ENCODE assay signal across 8 mouse cellular contexts in genomic region chr6:118592662-118593376, GRCm38 (mm10). TPM values are rescaled to one million over a fixed set of nuclear protein-coding genes. Genes with fewer than 3 reads are reported as not detected.
DNase-seq lines count a peak whose midpoint lies in the region; ATAC-seq and TF ChIP-seq lines count a peak whose summit lies in the region.

No protein-coding gene starts in this region.

- no peak for TF ChIP-seq EP300 in heart, adult 2 months (IDR thresholded peaks at IDR 0.05; ENCODE audit: insufficient read depth, low read depth, low read length)

- no peak for DNase-seq in heart, adult 2 months
- peak; percentile 7 for DNase-seq in ZHBTc4 (ENCODE audit: low read depth, low spot score)
- DNase-seq in layer of hippocampus, postnatal 25 days (ENCODE audit: extremely low spot score in 1 of 2, low spot score in 1 of 2), result no peak
- no peak for DNase-seq in cerebellum, adult 9-11 months

- no peak for ATAC-seq in heart, embryonic 15.5 days (replicated peaks; ENCODE audit: insufficient number of reproducible peaks, insufficient read depth, low FRiP score, low read depth)
- ATAC-seq in hindbrain, embryonic 13.5 days (ENCODE audit: low FRiP score), result no peak
- ATAC-seq in midbrain, embryonic 13.5 days, result peak; percentile 1; the same call in 1 of the 2 replicates
- no peak for ATAC-seq in frontal cortex, adult (ENCODE audit: low TSS enrichment)

- H3K79me2 ChIP-seq in heart, adult 2 months (replicated peaks; ENCODE audit: control insufficient read depth, insufficient read depth, low read length), result no peaks in the 10 kb centered on the region

- peaks cover 13% of the 10 kb centered on the region; the same call in 1 of the 2 replicates for H3K27me3 ChIP-seq in heart, embryonic 15.5 days
- H3K27me3 ChIP-seq in heart, adult 2 months (ENCODE audit: control insufficient read depth, insufficient read depth, low read length), result peaks cover 2% of the 10 kb centered on the region; the same call in 1 of the 2 replicates
- H3K27me3 ChIP-seq in hindbrain, embryonic 13.5 days, result peaks cover 44% of the 10 kb centered on the region
- H3K27me3 ChIP-seq in midbrain, embryonic 13.5 days, result peaks cover 23% of the 10 kb centered on the region

- no peak overlapping the region for H3K9ac ChIP-seq in heart, embryonic 15.5 days
- H3K9ac ChIP-seq in heart, adult 2 months (ENCODE audit: low read depth, low read length), result no peak overlapping the region
- peak overlapping the region; percentile 62 for H3K9ac ChIP-seq in hindbrain, embryonic 13.5 days
- peak overlapping the region; percentile 44 for H3K9ac ChIP-seq in midbrain, embryonic 13.5 days (replicated peaks)

- peak overlapping the region; percentile 61 for H3K4me2 ChIP-seq in heart, embryonic 15.5 days
- H3K4me2 ChIP-seq in hindbrain, embryonic 13.5 days, result peak overlapping the region; percentile 58
- peak overlapping the region; percentile 75 for H3K4me2 ChIP-seq in midbrain, embryonic 13.5 days (replicated peaks)

- no peak for TF ChIP-seq CTCF in heart, adult 2 months (IDR thresholded peaks at IDR 0.05)

- TF ChIP-seq POLR2A in heart, adult 2 months (IDR thresholded peaks at IDR 0.05; ENCODE audit: insufficient read depth, low read depth, low read length), result no peak

- 61% methylated on average over 21 of the region's 21 CpGs for WGBS in heart, embryonic 15.5 days
- 57% methylated on average over 21 of the region's 21 CpGs for WGBS in heart, adult 2 months
- WGBS in hindbrain, embryonic 13.5 days, result 20% methylated on average over 21 of the region's 21 CpGs
- WGBS in midbrain, embryonic 13.5 days, result 14% methylated on average over 21 of the region's 21 CpGs

- H3K4me3 ChIP-seq in heart, embryonic 15.5 days, result peak overlapping the region; percentile 38
- no peak overlapping the region for H3K4me3 ChIP-seq in heart, adult 2 months
- peak overlapping the region; percentile 34 for H3K4me3 ChIP-seq in hindbrain, embryonic 13.5 days
- peak overlapping the region; percentile 41 for H3K4me3 ChIP-seq in midbrain, embryonic 13.5 days (replicated peaks)

- H3K27ac ChIP-seq in heart, embryonic 15.5 days, result no peak overlapping the region
- H3K27ac ChIP-seq in heart, adult 2 months, result no peak overlapping the region
- H3K27ac ChIP-seq in hindbrain, embryonic 13.5 days, result no peak overlapping the region
- no peak overlapping the region for H3K27ac ChIP-seq in midbrain, embryonic 13.5 days

- peaks cover 13% of the 10 kb centered on the region for H3K4me1 ChIP-seq in heart, embryonic 15.5 days (replicated peaks)
- H3K4me1 ChIP-seq in heart, adult 2 months (ENCODE audit: control insufficient read depth, insufficient read depth, low read length), result no peaks in the 10 kb centered on the region
- H3K4me1 ChIP-seq in hindbrain, embryonic 13.5 days (replicated peaks), result peaks cover 29% of the 10 kb centered on the region
- peaks cover 22% of the 10 kb centered on the region for H3K4me1 ChIP-seq in midbrain, embryonic 13.5 days (replicated peaks)

- intact Hi-C loops in heart, adult 2 months (cut with DNase I), result no loop called here

- no peaks in the 10 kb centered on the region for H3K9me3 ChIP-seq in heart, embryonic 15.5 days (replicated peaks)
- H3K9me3 ChIP-seq in hindbrain, embryonic 13.5 days, result no peaks in the 10 kb centered on the region
- no peaks in the 10 kb centered on the region for H3K9me3 ChIP-seq in midbrain, embryonic 13.5 days

- H3K36me3 ChIP-seq in heart, embryonic 15.5 days, result peaks cover 40% of the 10 kb centered on the region
- no peaks in the 10 kb centered on the region for H3K36me3 ChIP-seq in heart, adult 2 months (ENCODE audit: control insufficient read depth, insufficient read depth, low read length)
- H3K36me3 ChIP-seq in hindbrain, embryonic 13.5 days, result peaks cover 25% of the 10 kb centered on the region
- H3K36me3 ChIP-seq in midbrain, embryonic 13.5 days, result peaks cover 20% of the 10 kb centered on the region

RNA-seq across cellular contexts. Expression of gene Ankrd26, which starts 30.8 kb away (rescaled TPM):
- 6.2 and 7.1 TPM in 2 replicates for polyA plus RNA-seq in heart, embryonic 15.5 days (2015; fragmentation: Nextera tagmentation; extraction: Ambion mirVana)
- 1 to 10 TPM; 1.7 to 2.2 TPM for total RNA-seq in heart, adult 2 months (2021)
- polyA plus RNA-seq in heart, adult 2 months (2012; rRNA removed), result 0.49 and 0.79 TPM in 2 replicates
- polyA plus RNA-seq in hindbrain, embryonic 13.5 days (2015; fragmentation: Nextera tagmentation; extraction: Ambion mirVana), result 15.3 and 18.0 TPM in 2 replicates
- 17.5 and 19.9 TPM in 2 replicates for polyA plus RNA-seq in midbrain, embryonic 13.5 days (2015; fragmentation: Nextera tagmentation; extraction: Ambion mirVana)
- 1 to 10 TPM; 8.2 to 8.5 TPM for total RNA-seq in layer of hippocampus, postnatal 25 days (2021)

Comparison
In these comparisons a context has a peak if more than half of its experiments do, and no peak if none do; other contexts are left out.
1. H3K9ac ChIP-seq: peak in hindbrain, embryonic 13.5 days (single experiment) and midbrain, embryonic 13.5 days (single experiment); none in heart, embryonic 15.5 days (single experiment) and heart, adult 2 months (single experiment).
2. Peak in every context shown above with its lines, with median percentiles within 50 percentile points of each other: H3K4me2 ChIP-seq.